Mouse (Mus musculus) neural tube, embryonic 12.5 days (tissue): ENCODE data around the gene Snd1. TPM values are rescaled to one million over a fixed set of nuclear protein-coding genes. Genes with fewer than 3 reads are reported as not detected.
A peak's percentile ranks its signal among the peaks of the same experiment; 100 is the strongest.

Source experiments
- ATAC-seq: fragments of 200-750 bp; cut with Nextera tagmentation; 2 replicates; pipeline ENCODE4 v1.8.0; 2017; ENCODE audit warnings: low read depth, mild to moderate bottlenecking, moderate TSS enrichment, moderate library complexity; ENCODE audit not compliant: low FRiP score
- H3K27ac ChIP-seq: fragments of 300-500 bp; sonication (generic); 2 replicates; pipeline ENCODE4 v1.5.1; 2016
- H3K27me3 ChIP-seq: fragments of 300-500 bp; sonication (generic); replicated peaks from 2 replicates; pipeline ENCODE4 v1.6.1; 2016; ENCODE audit warnings: mild to moderate bottlenecking
- H3K36me3 ChIP-seq: fragments of 300-500 bp; sonication (generic); 2 replicates; pipeline ENCODE4 v1.6.1; 2016; ENCODE audit warnings: mild to moderate bottlenecking
- H3K4me1 ChIP-seq: fragments of 300-500 bp; sonication (generic); 2 replicates; pipeline ENCODE4 v1.6.1; 2016
- H3K4me2 ChIP-seq: fragments of 300-500 bp; sonication (generic); replicated peaks from 2 replicates; pipeline ENCODE4 v1.6.1; 2016; ENCODE audit warnings: mild to moderate bottlenecking
- H3K4me3 ChIP-seq: fragments of 300-500 bp; sonication (generic); 2 replicates; pipeline ENCODE4 v1.5.1; 2016
- H3K9ac ChIP-seq: fragments of 300-500 bp; sonication (generic); 2 replicates; pipeline ENCODE4 v1.6.1; 2016; ENCODE audit warnings: mild to moderate bottlenecking
- H3K9me3 ChIP-seq: fragments of 300-500 bp; sonication (generic); 2 replicates; pipeline ENCODE4 v1.6.1; 2016; ENCODE audit warnings: mild to moderate bottlenecking
- WGBS: fragments of 180-500 bp; shearing (Covaris S2); methylation state at CpG from one replicate; pipeline ENCODE4 v1.1.7; 2016; 5-methylcytosine and 5-hydroxymethylcytosine counted together
- polyA plus RNA-seq: library from polyadenylated mRNA; unstranded; fragments of >200 nt; fragmentation: Nextera tagmentation; extraction: Ambion mirVana; gene quantifications from 2 replicates; pipeline ENCODE4 v1.2.1, GENCODE M21; 2016

The Snd1 gene
- polyA plus RNA-seq, 1 experiment from 2014 or later, result 101 TPM

- ATAC-seq, result no peak
- Histone ChIP-seq H3K4me2 (no peak overlapping the region), H3K27me3 (no peaks in the 10 kb centered on the region), H3K27ac (no peak overlapping the region), H3K9ac (no peak overlapping the region), H3K36me3 (no peaks in the 10 kb centered on the region), H3K4me3 (no peak overlapping the region), H3K9me3 (no peaks in the 10 kb centered on the region), H3K4me1 (peaks cover 30% of the 10 kb centered on the region)
- 78% methylated on average over 5 of the region's 5 CpGs for WGBS
Measured at GRCm38 (mm10) chr6:28753681-28754080, 278.7 kb downstream of the Snd1 start.

GRCm38 (mm10) chr6:28754127-28754898 lies 279.4 kb downstream of the Snd1 start:
- no peak for ATAC-seq
- H3K4me1 ChIP-seq, result peaks cover 30% of the 10 kb centered on the region
- 91% methylated on average over 6 of the region's 6 CpGs for WGBS
- H3K27ac ChIP-seq, result no peak overlapping the region
- no peak overlapping the region for H3K4me3 ChIP-seq
- no peaks in the 10 kb centered on the region for H3K36me3 ChIP-seq
- H3K27me3 ChIP-seq, result no peaks in the 10 kb centered on the region
- H3K9me3 ChIP-seq, result no peaks in the 10 kb centered on the region
- no peak overlapping the region for H3K9ac ChIP-seq
- H3K4me2 ChIP-seq, result no peak overlapping the region

GRCm38 (mm10) chr6:28756306-28757018 lies 281.5 kb downstream of the Snd1 start:
- Histone ChIP-seq H3K4me3 (no peak overlapping the region), H3K4me2 (peak overlapping the region; percentile 32), H3K36me3 (no peaks in the 10 kb centered on the region), H3K9me3 (no peaks in the 10 kb centered on the region), H3K27ac (peak overlapping the region; percentile 70), H3K9ac (no peak overlapping the region), H3K4me1 (peaks cover 28% of the 10 kb centered on the region), H3K27me3 (no peaks in the 10 kb centered on the region)
- WGBS, result 22% methylated on average over 10 of the region's 10 CpGs
- peak; percentile 80 for ATAC-seq

GRCm38 (mm10) chr6:28758293-28758692 lies 283.4 kb downstream of the Snd1 start:
- Histone ChIP-seq H3K9me3 (no peaks in the 10 kb centered on the region), H3K4me2 (no peak overlapping the region), H3K4me1 (peaks cover 39% of the 10 kb centered on the region), H3K27ac (no peak overlapping the region), H3K4me3 (no peak overlapping the region), H3K27me3 (no peaks in the 10 kb centered on the region), H3K36me3 (no peaks in the 10 kb centered on the region), H3K9ac (no peak overlapping the region)
- no peak for ATAC-seq
- WGBS, result 73% methylated on average over 4 of the region's 4 CpGs

GRCm38 (mm10) chr6:28761728-28762127 lies 286.8 kb downstream of the Snd1 start:
- Histone ChIP-seq H3K36me3 (no peaks in the 10 kb centered on the region), H3K27ac (no peak overlapping the region), H3K9ac (no peak overlapping the region), H3K9me3 (no peaks in the 10 kb centered on the region), H3K4me2 (no peak overlapping the region), H3K27me3 (no peaks in the 10 kb centered on the region), H3K4me1 (peaks cover 25% of the 10 kb centered on the region), H3K4me3 (no peak overlapping the region)
- ATAC-seq, result peak; percentile 70
- 18% methylated on average over 3 of the region's 3 CpGs for WGBS

GRCm38 (mm10) chr6:28762132-28762775 lies 287.3 kb downstream of the Snd1 start:
- peak; percentile 85 for ATAC-seq
- H3K27me3 ChIP-seq, result no peaks in the 10 kb centered on the region
- H3K4me2 ChIP-seq, result no peak overlapping the region; the same call in 1 of the 2 replicates
- no peak overlapping the region for H3K4me3 ChIP-seq
- H3K9me3 ChIP-seq, result no peaks in the 10 kb centered on the region
- 10% methylated on average over 5 of the region's 5 CpGs for WGBS
- H3K4me1 ChIP-seq, result peaks cover 21% of the 10 kb centered on the region
- no peaks in the 10 kb centered on the region for H3K36me3 ChIP-seq
- no peak overlapping the region for H3K27ac ChIP-seq
- H3K9ac ChIP-seq, result no peak overlapping the region

- H3K4me1 ChIP-seq, result peaks cover 10% of the 10 kb centered on the region
- no peaks in the 10 kb centered on the region for H3K36me3 ChIP-seq
- no peak overlapping the region for H3K27ac ChIP-seq
- no peak overlapping the region for H3K4me3 ChIP-seq
- WGBS, result 90% methylated on average over 3 of the region's 3 CpGs
- H3K9me3 ChIP-seq, result no peaks in the 10 kb centered on the region
- no peak overlapping the region for H3K4me2 ChIP-seq
- ATAC-seq, result no peak
- H3K9ac ChIP-seq, result no peak overlapping the region
- no peaks in the 10 kb centered on the region for H3K27me3 ChIP-seq
Measured at GRCm38 (mm10) chr6:28766622-28767021, 291.7 kb downstream of the Snd1 start.

- H3K9me3 ChIP-seq, result no peaks in the 10 kb centered on the region
- H3K4me1 ChIP-seq, result no peaks in the 10 kb centered on the region
- WGBS, result 75% methylated on average over 6 of the region's 6 CpGs
- no peaks in the 10 kb centered on the region for H3K27me3 ChIP-seq
- ATAC-seq, result peak; percentile 74; the same call in 1 of the 2 replicates
- H3K4me3 ChIP-seq, result no peak overlapping the region
- H3K4me2 ChIP-seq, result no peak overlapping the region
- H3K27ac ChIP-seq, result no peak overlapping the region
- no peaks in the 10 kb centered on the region for H3K36me3 ChIP-seq
- H3K9ac ChIP-seq, result no peak overlapping the region
Measured at GRCm38 (mm10) chr6:28767891-28768481, 293.0 kb downstream of the Snd1 start.

- Histone ChIP-seq H3K27ac (no peak overlapping the region), H3K4me2 (no peak overlapping the region), H3K27me3 (no peaks in the 10 kb centered on the region), H3K4me3 (no peak overlapping the region), H3K9me3 (no peaks in the 10 kb centered on the region), H3K36me3 (no peaks in the 10 kb centered on the region), H3K9ac (no peak overlapping the region), H3K4me1 (no peaks in the 10 kb centered on the region)
- no peak for ATAC-seq
- 40% methylated on average over 2 of the region's 2 CpGs for WGBS
Measured at GRCm38 (mm10) chr6:28771331-28771730, 296.4 kb downstream of the Snd1 start.

GRCm38 (mm10) chr6:28781696-28782095 lies 306.8 kb downstream of the Snd1 start:
- ATAC-seq, result no peak
- no peak overlapping the region for H3K4me2 ChIP-seq
- no peak overlapping the region for H3K27ac ChIP-seq
- H3K9ac ChIP-seq, result no peak overlapping the region
- H3K9me3 ChIP-seq, result no peaks in the 10 kb centered on the region
- no peaks in the 10 kb centered on the region for H3K36me3 ChIP-seq
- no peaks in the 10 kb centered on the region for H3K27me3 ChIP-seq
- peaks cover 25% of the 10 kb centered on the region for H3K4me1 ChIP-seq
- WGBS, result 61% methylated on average over 3 of the region's 3 CpGs
- H3K4me3 ChIP-seq, result no peak overlapping the region

- 46% methylated on average over 4 of the region's 4 CpGs for WGBS
- no peak overlapping the region for H3K9ac ChIP-seq
Measured at GRCm38 (mm10) chr6:28783082-28783647, 308.2 kb downstream of the Snd1 start.

GRCm38 (mm10) chr6:28783953-28784352 lies 309.0 kb downstream of the Snd1 start:
- no peak overlapping the region for H3K4me2 ChIP-seq
- 0 out of 2 replicates have a peak, but pooled peaks have one; percentile 22 for ATAC-seq
- H3K27ac ChIP-seq, result no peak overlapping the region
- no peaks in the 10 kb centered on the region for H3K36me3 ChIP-seq
- 46% methylated on average over 5 of the region's 5 CpGs for WGBS
- H3K4me3 ChIP-seq, result no peak overlapping the region
- H3K9me3 ChIP-seq, result no peaks in the 10 kb centered on the region
- no peaks in the 10 kb centered on the region for H3K27me3 ChIP-seq
- peaks cover 28% of the 10 kb centered on the region for H3K4me1 ChIP-seq
- no peak overlapping the region for H3K9ac ChIP-seq

More at GRCm38 (mm10) chr6:28783082-28783647, 308.2 kb downstream of the Snd1 start:
- Histone ChIP-seq H3K9me3 (no peaks in the 10 kb centered on the region), H3K36me3 (no peaks in the 10 kb centered on the region), H3K4me2 (no peak overlapping the region), H3K27ac (no peak overlapping the region), H3K4me1 (peaks cover 28% of the 10 kb centered on the region), H3K27me3 (no peaks in the 10 kb centered on the region), H3K4me3 (no peak overlapping the region)
- peak; percentile 58 for ATAC-seq
